Mouse (Mus musculus): ENCODE results near the gene Tmem210.
A peak's percentile ranks its signal among the peaks of the same experiment; 100 is the strongest.
"Not testable (repeated sequence)": the region's sequence is repeated elsewhere in the genome, so short reads cannot be mapped to it uniquely, and the experiment has no call there.

The Tmem210 gene

DNA sequence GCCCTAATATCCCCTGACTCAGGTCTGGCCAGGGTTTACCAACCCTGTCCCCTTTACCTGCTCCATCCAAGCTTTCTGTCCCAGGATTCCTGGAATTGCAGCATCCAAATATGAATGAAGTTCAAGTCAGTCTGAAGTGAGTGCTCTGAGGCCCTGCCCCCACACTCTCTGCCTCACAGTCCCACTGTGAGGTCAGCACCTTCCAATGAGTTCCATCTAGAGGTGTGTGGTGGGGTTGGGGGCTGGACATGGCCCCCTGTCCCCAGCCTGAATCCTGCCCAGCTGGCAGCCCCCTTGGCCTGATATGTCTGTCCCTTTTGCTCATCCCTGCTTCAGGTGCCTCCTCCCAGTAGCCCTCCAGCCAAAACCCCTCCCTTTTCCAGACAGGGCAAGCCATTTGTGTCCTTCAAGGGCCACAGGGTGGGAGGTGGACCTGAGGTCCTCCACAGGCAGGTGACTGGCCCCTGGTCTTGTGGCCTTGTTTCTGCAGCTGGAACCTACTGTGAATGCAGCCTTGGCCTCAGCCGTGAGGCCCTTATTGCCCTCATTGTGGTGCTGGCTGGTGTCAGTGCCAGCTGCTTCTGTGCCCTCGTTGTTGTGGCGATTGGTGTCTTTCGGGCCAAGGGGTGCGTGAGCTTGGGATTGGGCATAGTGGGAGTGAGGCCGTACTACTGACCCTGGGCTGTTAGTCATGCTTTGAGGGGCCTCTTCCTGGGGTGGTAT lies at the start of gene Tmem210:
Gene Tmem210 (plus strand): TSS at position 219 of the 723 bp plus-strand sequence.
- peak; percentile 54 to 55 for DNase-seq

DNA sequence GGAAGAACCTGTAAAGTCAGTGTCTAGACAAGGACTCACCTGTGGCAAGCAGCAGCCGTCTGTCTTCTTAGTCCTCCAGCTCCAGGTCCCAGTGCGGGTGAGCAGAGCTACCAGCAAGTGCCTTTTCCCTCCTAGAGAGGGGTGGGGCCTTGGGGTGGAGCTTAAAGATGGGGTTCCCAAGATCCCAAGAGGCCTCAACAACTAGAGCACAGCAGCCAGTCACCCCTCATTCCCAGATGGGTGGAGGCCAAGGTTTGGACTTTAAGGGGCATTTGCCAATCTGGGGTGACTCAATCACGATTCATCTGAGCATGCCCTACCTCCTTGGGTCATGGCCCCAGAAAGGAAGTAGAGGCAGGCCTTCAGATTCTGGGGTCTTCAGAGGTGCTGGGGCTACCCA lies 48.2 kb upstream of the Tmem210 start:
- DNase-seq: no peak

DNA sequence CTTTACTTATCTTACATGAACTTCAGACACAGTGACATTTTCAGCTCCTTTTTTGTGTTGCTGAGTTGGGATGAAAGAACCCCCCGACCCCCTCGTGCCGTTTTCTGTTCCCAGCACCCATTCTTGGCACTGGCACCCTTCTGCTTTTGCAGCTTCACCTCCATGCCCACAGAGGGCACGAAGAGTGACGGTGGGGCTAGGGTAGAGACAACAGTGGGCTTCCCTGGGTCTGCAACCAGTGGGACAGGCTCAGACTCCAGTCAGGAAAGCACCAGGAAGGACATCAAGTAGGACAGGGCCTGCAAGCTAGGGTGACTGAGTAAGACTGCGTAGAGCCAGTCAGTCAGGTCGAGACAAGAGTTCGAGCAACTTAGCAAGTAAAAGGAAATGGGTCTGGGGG lies 47.6 kb upstream of the Tmem210 start:
- no peak for DNase-seq

DNA sequence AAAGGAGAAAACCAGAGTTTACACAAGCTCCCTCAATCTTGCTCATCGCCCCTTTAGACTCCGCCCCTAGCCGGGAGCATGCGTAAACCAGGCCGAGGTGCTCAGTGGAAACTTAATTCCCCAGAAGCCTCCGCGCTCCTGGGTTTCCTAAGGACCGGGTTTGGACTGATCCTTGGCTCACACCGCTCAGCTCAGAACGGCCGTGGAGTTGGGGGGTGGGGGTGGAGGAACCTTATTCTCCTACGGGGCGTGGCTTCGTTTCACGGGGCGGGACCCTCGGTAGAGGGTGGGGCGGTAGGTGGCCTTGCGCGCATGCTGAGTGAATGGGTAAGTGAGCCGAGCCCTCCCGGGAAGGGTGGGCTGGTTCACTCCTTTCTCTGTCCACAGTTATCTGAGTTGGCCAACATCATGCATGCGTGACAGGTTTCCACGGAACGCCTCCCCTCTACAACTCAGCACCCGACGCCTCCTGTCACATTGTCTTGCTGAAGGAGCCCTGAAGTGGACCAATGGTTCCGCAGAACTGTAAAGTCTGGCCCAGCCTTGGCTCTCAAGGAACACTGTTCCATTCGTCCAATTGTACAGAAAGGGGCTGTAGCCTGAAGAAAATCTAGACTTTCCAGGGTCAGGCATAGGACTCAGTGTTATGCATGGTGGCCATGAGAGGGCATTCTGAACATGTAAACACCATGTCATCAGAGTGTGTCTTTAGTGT lies 47.1 kb upstream of the Tmem210 start:
- DNase-seq: peak; percentile 69 to 74

DNA sequence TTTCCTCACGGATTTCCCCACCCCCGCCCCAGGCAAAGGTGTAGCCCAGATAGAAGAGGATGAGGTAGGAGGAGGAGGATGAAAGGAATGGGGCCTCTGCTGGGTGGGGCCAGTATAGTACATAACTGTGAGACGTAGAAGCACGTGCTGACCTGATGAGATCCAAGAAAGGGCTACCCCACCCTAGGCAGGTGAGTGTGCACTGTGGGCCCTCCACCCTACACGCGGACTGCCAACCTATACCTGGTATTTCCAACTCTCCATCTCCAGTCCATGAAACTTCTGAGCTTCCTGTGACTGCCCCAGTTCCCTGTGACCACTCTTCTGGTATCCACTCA lies 46.5 kb upstream of the Tmem210 start:
- no peak for DNase-seq

DNA sequence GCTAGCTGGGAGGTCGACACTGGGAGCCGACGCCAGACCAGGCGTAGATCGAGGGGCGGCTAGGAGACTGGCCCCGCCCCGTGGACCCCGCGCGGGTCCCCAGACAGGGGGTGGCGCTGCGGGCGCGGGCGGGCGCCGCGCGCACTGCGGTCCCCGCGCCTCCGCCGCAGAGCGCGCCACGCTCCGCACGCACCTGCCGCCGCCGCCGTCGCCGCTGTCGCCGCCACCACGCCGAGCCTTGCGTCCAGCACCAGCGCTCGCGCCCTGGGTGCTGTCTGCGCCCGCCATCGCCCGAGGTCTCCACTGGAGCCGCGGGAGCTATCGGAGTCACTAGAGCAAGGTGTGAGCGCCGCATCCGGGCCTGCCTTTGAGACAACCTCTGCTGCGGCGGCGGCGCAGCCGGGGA lies 45.8 kb upstream of the Tmem210 start, which contains the start of the genes Rnf208 and Cysrt1:
Gene Rnf208 (plus strand): TSS at position 155 of the 406 bp plus-strand sequence.
Gene Cysrt1 (minus strand): TSS at position 352 of the 406 bp plus-strand sequence.
- peak; percentile 61 to 63 for DNase-seq

DNA sequence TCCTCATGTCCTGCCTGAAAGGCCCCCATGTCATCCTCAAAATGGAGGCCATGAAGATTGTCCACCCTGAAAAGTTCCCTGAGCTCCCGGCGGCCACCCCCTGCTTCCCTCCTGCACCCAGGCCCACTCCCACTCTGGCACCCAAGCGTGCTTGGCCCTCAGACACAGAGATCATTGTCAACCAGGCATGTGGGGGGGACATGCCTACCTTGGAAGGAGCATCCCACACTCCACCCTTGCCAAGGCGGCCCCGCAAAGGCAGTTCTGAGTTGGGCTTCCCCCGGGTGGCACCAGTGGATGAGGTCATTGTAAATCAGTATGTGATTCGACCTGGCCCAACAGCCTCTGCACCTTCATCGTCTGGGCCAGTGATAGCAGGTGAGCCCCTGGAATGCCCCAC lies 44.6 kb upstream of the Tmem210 start:
- no peak for DNase-seq

DNA sequence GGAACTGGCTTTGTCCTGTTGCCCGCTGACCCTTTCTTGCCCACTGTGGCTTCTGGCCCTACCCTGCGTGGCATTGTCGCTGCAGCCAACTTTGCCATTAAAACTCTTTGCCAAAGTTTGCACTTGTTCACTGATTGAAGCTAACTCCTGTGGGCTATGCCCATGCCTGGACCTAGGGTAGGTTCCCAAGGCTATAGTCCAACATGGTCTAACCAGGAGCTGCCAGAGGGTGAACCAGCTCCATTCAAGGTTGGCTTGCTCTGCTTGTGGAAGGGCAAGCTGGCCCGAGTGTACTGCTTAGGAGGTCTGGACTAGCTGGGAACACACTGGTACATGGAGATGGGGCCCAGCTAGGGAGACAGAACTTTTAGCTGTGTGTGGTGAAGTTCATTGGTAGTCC lies 43.8 kb upstream of the Tmem210 start:
- DNase-seq: no peak

DNA sequence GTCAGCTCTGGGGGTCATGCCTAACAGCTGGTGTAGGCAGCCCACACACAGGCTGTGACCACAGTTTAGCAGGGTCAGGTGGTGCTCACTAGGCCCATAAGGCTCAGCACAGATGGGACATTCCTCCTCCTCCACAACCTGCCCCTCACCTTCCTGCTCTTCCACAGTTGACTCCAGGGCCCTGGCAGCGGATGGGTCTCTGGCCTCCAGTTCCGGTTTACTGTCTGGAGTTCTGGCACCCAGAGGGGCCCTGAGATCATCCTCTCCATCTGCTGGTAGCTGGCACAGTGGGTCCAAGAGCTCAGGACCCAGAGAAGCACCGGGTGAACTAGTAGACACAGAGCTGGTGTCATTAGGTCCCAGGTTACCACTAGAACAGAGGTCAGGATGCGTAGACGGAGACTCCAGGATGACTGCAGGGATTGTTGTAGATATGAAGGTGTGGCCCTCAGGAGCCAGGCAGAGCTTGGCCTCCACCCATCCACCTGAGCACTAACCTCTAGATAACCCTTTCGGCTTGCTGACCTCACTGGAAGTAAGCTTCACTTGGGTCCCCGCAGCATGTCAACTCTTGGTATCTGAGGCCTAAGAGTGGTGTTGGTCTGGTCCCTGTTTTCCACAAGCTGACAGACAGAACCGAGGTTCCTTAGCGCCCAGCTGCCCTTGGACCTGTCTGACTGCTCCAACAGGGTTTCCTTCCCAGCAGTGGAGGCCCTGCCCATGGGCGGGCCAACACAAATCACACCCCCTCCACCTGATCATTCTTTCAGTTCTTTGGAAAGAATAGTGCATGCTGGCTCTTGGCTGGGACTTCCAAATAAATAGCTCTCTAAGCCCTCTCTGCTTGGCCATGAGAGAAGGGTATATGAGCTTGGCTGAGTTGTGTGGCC lies 41.5 kb upstream of the Tmem210 start, which contains the start of gene AL732309.1:
Gene AL732309.1 (minus strand): TSS at position 681 of the 890 bp plus-strand sequence.
- DNase-seq: peak in 1 of 2 experiments; percentile 56

DNA sequence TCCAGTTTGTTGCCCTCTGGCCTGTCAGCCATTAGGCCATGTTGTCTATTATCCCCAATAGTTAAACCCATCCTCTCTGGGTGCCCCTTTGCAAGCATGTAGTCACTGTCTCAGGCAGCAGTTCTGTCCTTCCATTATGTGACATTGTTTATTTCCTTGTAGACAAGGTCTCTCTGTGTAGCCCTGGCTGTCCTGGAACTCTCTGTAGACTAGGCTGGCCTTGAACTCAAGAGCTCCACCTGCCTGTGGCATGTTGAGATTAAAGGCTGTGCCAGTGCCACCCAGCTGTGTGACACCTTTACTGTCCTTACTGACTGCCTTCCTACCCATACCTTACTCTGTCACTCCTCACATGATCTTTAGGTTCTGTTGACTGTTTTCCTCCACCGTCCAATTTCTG lies 35.6 kb upstream of the Tmem210 start:
- DNase-seq: peak in 1 of 2 experiments; percentile 43

DNA sequence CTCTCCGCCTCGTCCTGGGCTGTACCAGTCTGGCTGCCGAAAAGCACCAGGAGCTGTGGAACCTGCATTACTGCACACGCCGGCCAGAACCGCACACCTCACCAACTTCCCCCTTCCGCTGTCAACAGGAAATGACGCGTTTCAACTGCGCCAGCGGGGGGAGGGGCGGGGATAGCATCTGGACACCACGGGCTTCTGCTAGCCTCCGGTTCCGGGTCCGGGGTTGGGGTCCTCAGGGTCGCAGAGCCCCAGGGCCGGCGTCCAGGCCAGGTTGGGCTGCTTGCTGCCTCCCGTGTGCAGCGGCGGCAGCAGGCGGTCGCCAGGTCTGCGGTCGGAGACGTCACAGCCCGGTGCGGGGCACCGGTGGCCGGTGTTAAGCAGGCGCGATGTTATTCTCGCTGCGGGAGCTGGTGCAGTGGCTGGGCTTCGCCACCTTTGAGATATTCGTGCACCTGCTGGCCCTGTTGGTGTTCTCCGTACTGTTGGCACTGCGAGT lies 32.6 kb upstream of the Tmem210 start, which contains the start of gene Tmem203:
Gene Tmem203 (plus strand): TSS at position 156 of the 496 bp plus-strand sequence.
- DNase-seq: peak; percentile 91 to 94

DNA sequence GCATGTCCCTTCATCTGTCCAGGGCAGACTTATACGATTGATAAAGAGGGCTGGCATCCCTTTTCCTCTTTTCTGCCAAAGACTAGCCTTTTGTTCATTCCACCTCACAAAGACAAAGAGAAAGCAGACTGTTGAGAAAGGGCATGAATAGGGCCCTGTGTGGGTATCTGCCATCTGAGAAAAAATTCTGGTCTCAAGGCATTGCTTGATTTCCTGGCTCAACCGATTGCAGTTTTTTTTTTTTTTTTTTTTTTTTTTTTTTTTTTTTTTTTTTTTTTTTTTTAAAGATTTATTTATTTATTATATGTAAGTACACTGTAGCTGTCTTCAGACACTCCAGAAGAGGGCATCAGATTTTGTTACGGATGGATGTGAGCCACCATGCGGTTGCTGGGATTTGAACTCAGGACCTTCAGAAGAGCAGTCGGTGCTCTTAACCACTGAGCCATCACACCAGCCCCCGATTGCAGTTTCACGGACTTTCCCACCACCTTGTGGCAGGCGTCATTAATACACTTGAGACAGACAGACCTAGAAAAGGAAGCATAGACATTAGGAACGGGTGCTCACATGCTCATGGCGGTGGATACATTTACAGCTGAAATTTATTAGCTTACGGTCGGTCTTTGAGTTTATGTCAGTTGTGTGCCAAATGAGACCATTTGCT lies 31.4 kb upstream of the Tmem210 start:
- DNase-seq: peak; percentile 76 to 82

DNA sequence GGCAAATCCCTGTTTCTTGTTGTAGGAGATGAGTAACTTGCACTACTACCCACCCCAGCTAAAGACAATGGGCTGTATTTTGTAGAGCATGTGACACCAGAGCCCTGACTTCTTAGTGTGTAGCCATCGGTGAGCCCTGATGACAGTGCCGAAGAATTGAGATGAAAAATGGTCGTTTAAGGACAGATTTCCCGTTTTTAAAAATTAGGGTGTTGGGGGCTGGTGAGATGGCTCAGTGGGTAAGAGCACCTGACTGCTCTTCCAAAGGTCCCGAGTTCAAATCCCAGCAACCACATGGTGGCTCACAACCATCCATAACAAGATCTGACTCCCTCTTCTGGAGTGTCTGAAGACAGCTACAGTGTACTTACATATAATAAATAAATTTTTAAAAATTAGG lies 30.7 kb upstream of the Tmem210 start:
- DNase-seq: not testable (repeated sequence)

DNA sequence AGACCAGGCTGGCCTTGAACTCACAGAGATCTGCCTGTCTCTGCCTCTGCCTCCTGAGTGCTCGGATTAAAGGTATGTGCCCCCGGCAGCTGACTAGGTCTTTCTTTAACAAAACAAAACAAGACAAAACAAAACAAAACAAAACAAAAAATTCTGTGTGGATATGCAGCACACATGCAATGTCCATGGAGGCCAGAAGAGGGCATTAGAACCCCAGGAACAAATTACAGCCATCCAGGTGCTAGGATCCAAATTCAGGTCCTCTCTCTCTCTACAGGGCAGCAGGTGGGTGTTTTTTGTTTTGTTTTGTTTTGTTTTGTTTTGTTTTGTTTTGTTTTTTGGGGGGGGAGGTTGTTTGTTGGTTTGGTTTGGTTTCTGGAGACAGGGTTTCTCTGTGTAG lies 29.1 kb upstream of the Tmem210 start:
- DNase-seq: peak in 1 of 2 experiments; percentile 51

DNA sequence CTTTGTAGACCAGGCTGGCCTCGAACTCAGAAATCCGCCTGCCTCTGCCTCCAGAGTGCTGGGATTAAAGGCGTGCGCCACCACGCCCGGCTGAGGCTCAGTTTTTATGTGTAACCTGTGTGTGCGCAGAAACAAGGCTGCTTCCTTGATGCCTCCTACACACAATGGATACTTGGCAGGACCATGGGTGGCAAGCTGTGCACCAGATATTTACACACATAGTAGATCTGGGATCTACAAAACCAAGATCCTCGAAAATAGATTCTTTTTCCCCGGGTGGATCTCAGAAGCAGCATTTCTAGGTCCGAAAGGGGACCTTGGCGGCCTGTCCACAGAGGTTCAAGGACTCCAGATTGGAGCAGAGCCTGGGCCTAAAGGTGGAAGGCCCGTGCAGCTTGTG lies 26.1 kb upstream of the Tmem210 start:
- no peak for DNase-seq

DNA sequence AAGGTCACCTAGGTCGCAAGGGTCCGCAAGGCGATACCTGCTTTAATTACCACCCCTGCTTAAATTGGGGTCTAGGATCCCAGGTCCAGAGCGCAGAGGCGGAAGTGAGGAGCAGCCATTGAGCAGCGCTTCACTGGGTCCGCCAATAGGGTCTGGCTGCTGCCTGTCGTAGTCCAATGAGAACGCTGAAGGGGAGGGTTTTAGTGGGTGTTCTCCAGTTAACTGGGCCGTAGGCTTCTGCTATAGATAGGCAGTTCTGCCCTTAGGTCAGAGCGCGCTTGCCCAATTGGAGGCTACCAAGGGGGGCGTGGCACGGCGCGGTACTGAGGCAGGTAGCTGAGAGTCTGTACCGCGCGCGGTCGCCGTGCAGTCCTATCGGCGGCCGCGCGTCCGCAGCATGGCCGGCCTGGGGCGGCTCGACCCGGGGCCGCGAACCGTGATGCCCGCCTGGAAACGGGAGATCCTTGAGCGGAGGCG lies 25.6 kb upstream of the Tmem210 start, which contains the start of gene Tprn:
Gene Tprn (plus strand): TSS at position 328 of the 477 bp plus-strand sequence.
- DNase-seq: peak; percentile 98

DNA sequence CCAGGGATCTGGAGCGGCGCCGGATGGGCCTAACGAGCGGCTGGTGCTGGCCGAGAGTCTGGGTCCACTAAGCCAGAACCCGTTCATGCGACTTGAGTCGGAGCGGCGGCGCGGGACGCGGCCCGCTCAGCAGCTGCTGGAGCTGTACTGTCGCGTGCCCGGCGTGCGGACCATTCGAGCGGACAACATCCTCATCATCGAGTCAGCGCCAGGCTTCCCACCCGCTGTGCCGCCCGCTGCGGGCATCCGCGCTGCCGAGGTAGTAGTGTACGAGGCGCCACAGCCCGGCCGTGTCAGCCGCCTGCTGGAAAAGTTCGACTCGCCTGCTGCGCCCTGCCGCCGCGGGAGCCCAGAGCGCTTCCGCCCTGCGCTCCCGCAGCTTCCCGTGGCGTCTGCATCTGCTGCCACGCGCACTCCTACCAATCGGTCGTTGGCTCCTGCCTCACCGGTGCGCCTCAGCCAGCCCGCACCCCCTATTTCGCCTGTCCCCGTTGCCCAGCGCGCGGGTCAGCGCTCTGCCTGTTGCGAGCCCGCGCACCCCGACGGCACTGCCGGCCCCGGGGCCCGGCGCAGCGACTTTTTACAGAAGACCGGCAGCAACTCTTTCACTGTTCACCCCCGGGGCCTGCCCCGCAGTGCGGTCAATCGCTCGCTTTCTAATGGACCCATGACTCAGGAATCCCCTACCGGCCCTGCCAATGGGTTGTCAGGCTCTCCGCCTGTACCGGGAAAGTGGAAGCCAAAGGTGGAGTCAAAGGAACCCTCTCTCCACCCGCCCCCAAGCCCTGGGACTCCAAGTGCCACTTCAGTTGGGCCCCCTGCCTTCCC lies 24.9 kb upstream of the Tmem210 start:
- DNase-seq: peak; percentile 88 to 90

DNA sequence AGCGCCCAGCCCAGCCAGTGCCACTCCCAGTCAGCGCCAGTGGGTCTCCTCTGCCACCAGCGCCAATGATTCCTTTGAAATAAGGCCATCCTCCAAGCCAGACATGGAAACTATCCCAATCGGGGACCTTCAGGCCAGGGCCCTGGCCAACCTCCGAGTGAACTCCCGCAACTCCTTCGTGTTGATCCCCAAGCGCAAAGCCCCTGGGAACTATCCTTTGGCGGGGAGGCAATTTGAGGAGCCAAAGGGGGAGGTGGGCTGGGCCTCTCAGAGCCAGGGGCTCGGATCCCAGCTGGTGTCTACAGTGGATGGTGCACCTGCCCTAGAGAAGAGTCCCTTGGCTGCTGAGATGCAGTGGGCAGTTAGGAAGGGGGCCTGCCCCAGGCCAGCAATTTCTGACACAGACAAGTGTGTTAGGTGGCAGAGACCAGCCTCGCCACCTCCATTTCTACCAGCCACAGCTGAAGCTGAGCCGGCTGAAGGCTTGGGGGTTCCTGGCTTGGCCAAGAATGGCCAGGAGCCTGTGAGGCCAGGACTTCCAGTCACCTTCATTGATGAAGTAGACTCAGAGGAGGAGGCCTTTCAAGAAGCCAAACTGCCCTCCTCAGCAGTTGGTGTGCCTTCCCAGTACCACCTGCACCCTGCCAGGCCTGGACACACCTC lies 24.2 kb upstream of the Tmem210 start:
- DNase-seq: peak; percentile 69 to 70

DNA sequence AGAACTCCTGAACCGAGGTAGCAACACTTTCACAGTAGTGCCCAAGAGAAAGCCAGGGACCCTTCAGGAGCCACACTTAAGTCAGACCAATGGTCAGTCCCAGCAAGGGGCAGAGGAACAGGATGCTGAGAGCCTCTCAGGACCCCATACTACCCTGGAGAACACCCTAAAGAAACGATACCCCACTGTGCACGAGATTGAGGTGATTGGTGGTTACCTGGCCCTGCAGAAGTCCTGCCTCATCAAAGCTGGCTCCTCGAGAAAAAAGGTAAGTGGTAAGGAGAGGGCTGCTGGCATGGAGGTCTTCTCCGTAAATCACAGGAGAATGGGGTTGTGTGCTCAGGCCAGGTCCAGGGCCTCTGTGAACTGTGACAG lies 23.7 kb upstream of the Tmem210 start:
- DNase-seq: peak in 1 of 2 experiments; percentile 46

DNA sequence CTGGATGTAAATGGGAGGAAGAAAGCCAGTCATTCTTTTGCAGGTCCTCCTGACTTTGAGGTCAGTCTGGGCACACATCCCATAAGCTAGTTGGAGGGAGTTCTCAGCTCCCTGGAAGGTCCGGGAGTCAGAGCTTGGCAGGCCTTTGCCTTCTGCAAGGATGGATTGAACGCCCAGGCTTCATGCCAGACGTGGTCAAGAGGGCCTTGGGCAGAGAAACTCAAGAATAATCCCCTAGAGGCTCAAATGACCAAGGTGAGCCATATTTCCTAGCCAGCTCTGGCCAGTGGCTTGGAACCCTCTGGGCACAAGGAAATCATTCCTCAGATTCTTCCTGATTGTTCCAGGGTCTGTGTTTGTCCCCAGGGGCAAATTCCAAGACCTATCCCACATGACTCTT lies 23.1 kb upstream of the Tmem210 start:
- peak; percentile 95 to 96 for DNase-seq
